Mouse (Mus musculus): ENCODE data around the gene Ppp1r13l.

GRCm38 (mm10) chr7:19331910-19332309 lies 27.6 kb upstream of the Ppp1r13l start:
- TF ChIP-seq POLR2A (IDR thresholded peaks at IDR 0.05; ENCODE audit: control insufficient read depth, low read depth, low read length) (no peak), CTCF (IDR thresholded peaks at IDR 0.05; ENCODE audit: control insufficient read depth, insufficient read depth, insufficient replicate concordance, low read depth, low read length) (no peak)

Measured in testis, adult 2 months (tissue).